Mouse (Mus musculus): ENCODE measurements around the gene Vdac2. TPM values are rescaled to one million over a fixed set of nuclear protein-coding genes. Genes with fewer than 3 reads are reported as not detected.

Gene Vdac2
- polyA plus RNA-seq, 1 experiment = 402 TPM

DNA sequence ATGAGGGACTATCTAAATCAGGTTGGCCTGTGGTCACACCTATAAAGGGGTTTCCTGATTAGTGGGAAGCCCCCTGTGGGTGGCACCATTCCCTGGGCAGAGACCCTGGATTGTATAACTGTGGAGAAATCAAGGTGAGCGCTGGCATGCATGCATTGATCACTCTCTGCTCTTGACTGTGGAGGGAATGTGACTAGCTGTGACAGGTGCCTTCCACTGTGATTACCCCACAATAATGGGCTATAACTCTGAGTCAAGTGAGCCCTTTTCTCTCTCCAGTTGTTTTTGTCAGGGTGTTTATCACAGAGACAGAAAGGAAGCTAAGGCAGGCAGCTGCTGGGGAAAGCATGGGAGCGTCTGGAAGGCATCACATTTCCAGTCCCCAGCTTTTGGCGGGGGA lies 8.8 kb upstream of the Vdac2 start:
- H3K27me3 ChIP-seq (ENCODE audit: control insufficient read depth, insufficient read depth, low read length) = no peaks in the 10 kb centered on the region
- TF ChIP-seq POLR2A (IDR thresholded peaks at IDR 0.05; ENCODE audit: control insufficient read depth, low read depth, low read length) (no peak), CTCF (IDR thresholded peaks at IDR 0.05; ENCODE audit: control insufficient read depth, insufficient read depth, insufficient replicate concordance, low read depth, low read length) (no peak)
- H3K4me3 ChIP-seq (ENCODE audit: control insufficient read depth, low read depth, low read length) = no peak overlapping the region
- H3K4me1 ChIP-seq (ENCODE audit: control insufficient read depth, insufficient read depth, low read length) = no peaks in the 10 kb centered on the region
- no peaks in the 10 kb centered on the region for H3K36me3 ChIP-seq (ENCODE audit: control insufficient read depth, insufficient read depth, low read length)
- H3K27ac ChIP-seq (ENCODE audit: control insufficient read depth, insufficient read depth, low read depth, low read length) = no peak overlapping the region

DNA sequence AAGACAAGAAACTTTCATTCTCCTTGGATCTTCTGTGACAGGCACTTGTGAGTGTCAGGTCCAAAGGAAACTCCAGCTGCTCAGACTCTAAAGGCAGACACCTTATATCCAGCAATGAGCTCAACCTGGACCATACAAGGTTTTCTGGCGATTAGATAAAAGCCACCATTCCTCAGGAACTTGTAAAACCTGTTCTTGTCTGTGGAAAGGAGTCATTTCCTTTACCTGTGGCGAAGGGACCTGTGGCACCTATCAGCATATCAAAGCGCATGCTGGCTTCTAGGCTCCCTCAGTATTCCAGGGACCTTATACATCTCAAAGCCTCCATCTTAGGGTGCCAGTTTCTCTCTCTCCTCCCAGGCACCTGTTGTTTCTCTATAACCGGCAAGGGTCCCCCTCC lies 7.6 kb upstream of the Vdac2 start:
- TF ChIP-seq POLR2A (IDR thresholded peaks at IDR 0.05; ENCODE audit: control insufficient read depth, low read depth, low read length) (no peak), CTCF (IDR thresholded peaks at IDR 0.05; ENCODE audit: control insufficient read depth, insufficient read depth, insufficient replicate concordance, low read depth, low read length) (no peak)
- no peaks in the 10 kb centered on the region for H3K27me3 ChIP-seq (ENCODE audit: control insufficient read depth, insufficient read depth, low read length)
- H3K27ac ChIP-seq (ENCODE audit: control insufficient read depth, insufficient read depth, low read depth, low read length) = no peak overlapping the region
- no peaks in the 10 kb centered on the region for H3K36me3 ChIP-seq (ENCODE audit: control insufficient read depth, insufficient read depth, low read length)
- no peak overlapping the region for H3K4me3 ChIP-seq (ENCODE audit: control insufficient read depth, low read depth, low read length)
- H3K4me1 ChIP-seq (ENCODE audit: control insufficient read depth, insufficient read depth, low read length) = no peaks in the 10 kb centered on the region

DNA sequence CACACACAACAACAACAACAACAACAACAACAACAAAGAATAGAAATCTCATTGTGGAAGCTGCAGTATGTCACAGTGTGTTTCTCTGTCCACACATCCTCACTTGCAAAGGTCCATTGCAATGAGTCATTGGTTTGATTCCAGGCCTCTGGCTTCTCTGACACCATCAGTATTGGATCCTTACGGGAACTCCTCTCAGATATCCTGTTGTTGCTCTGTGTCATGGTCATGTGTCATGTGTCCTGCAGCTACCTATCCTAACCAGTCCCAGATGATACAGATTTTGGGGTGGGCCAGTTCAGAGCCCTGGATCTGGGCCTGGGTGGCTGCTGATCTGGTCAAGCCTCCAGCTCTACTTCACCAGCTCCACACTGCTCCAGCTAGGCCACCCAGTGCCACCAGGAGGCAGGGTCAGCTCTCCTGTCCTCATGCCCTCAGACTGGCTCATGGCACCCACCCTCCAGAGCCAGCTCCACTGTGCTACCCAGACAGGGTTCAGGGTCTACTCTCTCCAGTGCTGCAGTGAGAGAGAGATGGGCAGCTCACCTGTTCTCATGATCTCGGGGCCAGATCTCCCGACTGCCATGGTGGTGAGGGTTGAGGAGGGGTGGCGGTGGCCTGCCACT lies 4.0 kb upstream of the Vdac2 start:
- H3K4me3 ChIP-seq (ENCODE audit: control insufficient read depth, low read depth, low read length) = no peak overlapping the region
- no peaks in the 10 kb centered on the region for H3K36me3 ChIP-seq (ENCODE audit: control insufficient read depth, insufficient read depth, low read length)
- no peaks in the 10 kb centered on the region for H3K4me1 ChIP-seq (ENCODE audit: control insufficient read depth, insufficient read depth, low read length)
- H3K27ac ChIP-seq (ENCODE audit: control insufficient read depth, insufficient read depth, low read depth, low read length) = no peak overlapping the region
- TF ChIP-seq POLR2A (IDR thresholded peaks at IDR 0.05; ENCODE audit: control insufficient read depth, low read depth, low read length) (no peak), CTCF (IDR thresholded peaks at IDR 0.05; ENCODE audit: control insufficient read depth, insufficient read depth, insufficient replicate concordance, low read depth, low read length) (no peak)
- no peaks in the 10 kb centered on the region for H3K27me3 ChIP-seq (ENCODE audit: control insufficient read depth, insufficient read depth, low read length)

DNA sequence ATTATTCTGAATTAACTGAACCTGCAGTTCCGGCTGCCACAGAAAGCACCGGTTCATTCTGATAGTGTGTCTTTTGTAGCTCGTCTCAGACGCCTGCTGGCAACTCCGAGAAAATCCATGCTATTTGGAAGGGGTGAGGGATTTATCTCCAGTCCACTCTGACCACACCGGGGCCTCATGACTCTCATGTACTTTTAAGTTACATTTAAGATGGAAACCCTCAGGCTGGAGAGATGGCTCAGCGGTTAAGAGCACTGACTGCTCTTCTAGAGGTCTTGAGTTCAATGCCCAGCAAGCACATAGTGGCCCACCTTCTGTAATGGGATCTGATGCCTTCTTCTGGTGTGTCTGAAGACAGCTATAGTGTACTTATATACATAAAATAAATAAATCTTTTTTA lies 2.7 kb upstream of the Vdac2 start:
- Histone ChIP-seq H3K4me1 (ENCODE audit: control insufficient read depth, insufficient read depth, low read length) (no peaks in the 10 kb centered on the region), H3K4me3 (ENCODE audit: control insufficient read depth, low read depth, low read length) (no peak overlapping the region), H3K27ac (ENCODE audit: control insufficient read depth, insufficient read depth, low read depth, low read length) (no peak overlapping the region), H3K36me3 (ENCODE audit: control insufficient read depth, insufficient read depth, low read length) (no peaks in the 10 kb centered on the region), H3K27me3 (ENCODE audit: control insufficient read depth, insufficient read depth, low read length) (no peaks in the 10 kb centered on the region)
- TF ChIP-seq CTCF (IDR thresholded peaks at IDR 0.05; ENCODE audit: control insufficient read depth, insufficient read depth, insufficient replicate concordance, low read depth, low read length) = no peak
- no peak for TF ChIP-seq POLR2A (IDR thresholded peaks at IDR 0.05; ENCODE audit: control insufficient read depth, low read depth, low read length)

DNA sequence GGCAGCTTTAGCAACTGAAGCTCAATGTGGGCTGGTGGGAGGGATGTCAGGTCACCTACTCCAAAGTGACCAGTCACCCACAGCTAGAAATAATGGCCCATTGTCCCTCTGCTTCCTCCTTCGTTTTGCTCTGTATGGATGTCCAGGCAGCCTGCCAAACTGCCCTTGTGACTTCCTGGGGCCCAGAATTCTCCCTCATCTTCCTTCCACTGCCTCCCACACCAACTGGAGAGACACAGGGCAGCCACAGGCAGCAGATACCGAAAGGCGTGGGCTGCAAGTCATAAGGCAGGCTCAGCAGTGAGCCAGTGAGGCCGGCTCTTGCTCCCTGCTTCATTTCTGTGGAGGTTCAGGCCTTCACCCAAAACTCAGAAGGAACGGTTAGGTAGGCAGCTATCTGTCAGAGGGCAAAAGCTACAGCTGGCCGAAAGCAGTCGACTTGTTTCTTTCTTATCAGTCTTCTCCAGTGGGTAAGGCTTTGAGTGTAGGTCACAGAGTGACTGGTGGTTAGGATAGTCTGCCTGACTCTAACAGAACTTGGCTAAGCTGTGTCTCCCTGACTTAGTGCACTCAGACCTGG lies 2.2 kb upstream of the Vdac2 start:
- no peak for TF ChIP-seq CTCF (IDR thresholded peaks at IDR 0.05; ENCODE audit: control insufficient read depth, insufficient read depth, insufficient replicate concordance, low read depth, low read length)
- no peaks in the 10 kb centered on the region for H3K4me1 ChIP-seq (ENCODE audit: control insufficient read depth, insufficient read depth, low read length)
- peak overlapping the region; percentile 5; the same call in 1 of the 2 replicates for H3K27ac ChIP-seq (ENCODE audit: control insufficient read depth, insufficient read depth, low read depth, low read length)
- no peaks in the 10 kb centered on the region for H3K27me3 ChIP-seq (ENCODE audit: control insufficient read depth, insufficient read depth, low read length)
- no peaks in the 10 kb centered on the region for H3K36me3 ChIP-seq (ENCODE audit: control insufficient read depth, insufficient read depth, low read length)
- H3K4me3 ChIP-seq (ENCODE audit: control insufficient read depth, low read depth, low read length) = no peak overlapping the region

DNA sequence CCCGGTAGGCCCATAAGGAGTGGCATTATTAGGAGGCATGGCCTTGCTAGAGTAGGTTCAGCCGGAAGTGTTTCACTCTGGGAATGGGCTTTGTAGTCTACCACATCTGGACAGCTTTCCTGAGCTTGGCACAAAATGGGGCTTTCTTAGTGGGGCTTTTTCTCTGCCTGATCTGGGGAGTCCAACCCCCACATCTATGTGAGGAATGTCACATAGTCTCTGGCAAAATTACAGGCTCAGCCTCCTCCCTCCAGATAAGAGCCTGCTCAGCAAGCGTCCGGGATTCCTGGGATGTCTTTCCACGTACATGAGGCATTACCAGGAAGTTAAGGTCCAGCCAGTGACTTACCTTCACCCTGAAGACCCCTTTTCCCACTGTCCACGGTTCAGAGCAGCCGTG lies 1.1 kb upstream of the Vdac2 start:
- H3K4me3 ChIP-seq (ENCODE audit: control insufficient read depth, low read depth, low read length) = no peak overlapping the region
- no peaks in the 10 kb centered on the region for H3K27me3 ChIP-seq (ENCODE audit: control insufficient read depth, insufficient read depth, low read length)
- no peaks in the 10 kb centered on the region for H3K4me1 ChIP-seq (ENCODE audit: control insufficient read depth, insufficient read depth, low read length)
- no peak for TF ChIP-seq POLR2A (IDR thresholded peaks at IDR 0.05; ENCODE audit: control insufficient read depth, low read depth, low read length)
- no peak for TF ChIP-seq CTCF (IDR thresholded peaks at IDR 0.05; ENCODE audit: control insufficient read depth, insufficient read depth, insufficient replicate concordance, low read depth, low read length)
- H3K36me3 ChIP-seq (ENCODE audit: control insufficient read depth, insufficient read depth, low read length) = no peaks in the 10 kb centered on the region
- no peak overlapping the region for H3K27ac ChIP-seq (ENCODE audit: control insufficient read depth, insufficient read depth, low read depth, low read length)

DNA sequence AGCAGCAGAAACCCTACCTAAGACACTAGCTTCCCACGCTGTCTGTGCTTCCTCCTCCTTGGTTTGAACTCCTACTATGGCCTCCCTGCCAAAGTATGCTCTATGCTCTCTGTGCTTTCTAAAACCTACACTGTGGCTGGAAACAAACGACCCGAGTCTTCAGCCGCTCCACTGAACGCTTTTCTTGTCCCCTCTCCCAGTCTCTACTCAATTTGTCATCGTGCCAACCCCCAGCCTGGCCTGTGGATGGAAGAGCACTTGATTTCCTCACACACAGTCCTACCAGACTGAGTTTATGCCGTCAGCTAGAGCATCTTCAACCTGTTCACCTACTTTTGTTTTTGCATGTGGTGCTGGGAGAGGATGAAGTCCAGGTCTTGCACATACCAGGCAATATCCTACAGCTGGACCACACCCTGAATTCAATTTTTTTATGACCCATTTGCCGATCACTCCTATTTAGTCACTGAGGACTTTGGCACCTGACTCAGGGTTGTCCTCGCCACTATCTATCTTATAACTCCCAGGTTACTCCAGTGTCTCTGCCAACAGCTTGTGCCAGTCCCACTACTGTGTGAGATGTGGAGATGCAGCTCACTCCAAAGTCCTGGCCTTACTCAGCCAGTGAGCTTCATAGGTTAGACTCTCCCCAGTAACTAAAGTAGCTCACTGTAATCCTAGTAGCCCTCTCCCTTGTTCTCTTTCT lies 901 bp downstream of the Vdac2 start:
- H3K4me3 ChIP-seq (ENCODE audit: control insufficient read depth, low read depth, low read length) = no peak overlapping the region
- peaks cover 2% of the 10 kb centered on the region; the same call in 1 of the 2 replicates for H3K4me1 ChIP-seq (ENCODE audit: control insufficient read depth, insufficient read depth, low read length)
- no peaks in the 10 kb centered on the region for H3K36me3 ChIP-seq (ENCODE audit: control insufficient read depth, insufficient read depth, low read length)
- H3K27ac ChIP-seq (ENCODE audit: control insufficient read depth, insufficient read depth, low read depth, low read length) = no peak overlapping the region
- no peaks in the 10 kb centered on the region for H3K27me3 ChIP-seq (ENCODE audit: control insufficient read depth, insufficient read depth, low read length)
- TF ChIP-seq POLR2A (IDR thresholded peaks at IDR 0.05; ENCODE audit: control insufficient read depth, low read depth, low read length) = no peak
- TF ChIP-seq CTCF (IDR thresholded peaks at IDR 0.05; ENCODE audit: control insufficient read depth, insufficient read depth, insufficient replicate concordance, low read depth, low read length) = no peak
